Mouse (Mus musculus) midbrain, embryonic 10.5 days (tissue): Measurements from ENCODE around the gene Tmem251. TPM values are rescaled to one million over a fixed set of nuclear protein-coding genes. Genes with fewer than 3 reads are reported as not detected.

Source experiments
- DNase-seq: peaks from one replicate; pipeline ENCODE4 v3.0.0-alpha.2; 2017; ENCODE audit warnings: low spot score
- H3K27ac ChIP-seq: fragments of 300-500 bp; sonication (generic); replicated peaks from 2 replicates; pipeline ENCODE4 v1.5.1; 2016; ENCODE audit warnings: mild to moderate bottlenecking
- H3K27me3 ChIP-seq: fragments of 300-500 bp; sonication (generic); 2 replicates; pipeline ENCODE4 v1.6.1; 2016; ENCODE audit warnings: low read depth, mild to moderate bottlenecking; ENCODE audit not compliant: poor library complexity, severe bottlenecking
- H3K36me3 ChIP-seq: fragments of 300-500 bp; sonication (generic); 2 replicates; pipeline ENCODE4 v1.6.1; 2016; ENCODE audit warnings: mild to moderate bottlenecking, moderate library complexity
- H3K4me1 ChIP-seq: fragments of 300-500 bp; sonication (generic); 2 replicates; pipeline ENCODE4 v1.6.1; 2016
- H3K4me3 ChIP-seq: fragments of 300-500 bp; sonication (generic); 2 replicates; pipeline ENCODE4 v1.5.1; 2016; ENCODE audit warnings: mild to moderate bottlenecking, moderate library complexity
- H3K9me3 ChIP-seq: fragments of 300-500 bp; sonication (generic); replicated peaks from 2 replicates; pipeline ENCODE4 v1.6.1; 2016; ENCODE audit warnings: mild to moderate bottlenecking
- WGBS: fragments of 180-500 bp; shearing (Covaris S2); methylation state at CpG from one replicate; pipeline ENCODE4 v1.1.7; 2016; 5-methylcytosine and 5-hydroxymethylcytosine counted together
- polyA plus RNA-seq: library from polyadenylated mRNA; unstranded; fragments of >200 nt; fragmentation: Nextera tagmentation; extraction: Ambion mirVana; gene quantifications from 2 replicates; pipeline ENCODE4 v1.2.1, GENCODE M21; 2016

Gene Tmem251
- polyA plus RNA-seq, 1 experiment from 2014 or later = 14.0 TPM

DNA sequence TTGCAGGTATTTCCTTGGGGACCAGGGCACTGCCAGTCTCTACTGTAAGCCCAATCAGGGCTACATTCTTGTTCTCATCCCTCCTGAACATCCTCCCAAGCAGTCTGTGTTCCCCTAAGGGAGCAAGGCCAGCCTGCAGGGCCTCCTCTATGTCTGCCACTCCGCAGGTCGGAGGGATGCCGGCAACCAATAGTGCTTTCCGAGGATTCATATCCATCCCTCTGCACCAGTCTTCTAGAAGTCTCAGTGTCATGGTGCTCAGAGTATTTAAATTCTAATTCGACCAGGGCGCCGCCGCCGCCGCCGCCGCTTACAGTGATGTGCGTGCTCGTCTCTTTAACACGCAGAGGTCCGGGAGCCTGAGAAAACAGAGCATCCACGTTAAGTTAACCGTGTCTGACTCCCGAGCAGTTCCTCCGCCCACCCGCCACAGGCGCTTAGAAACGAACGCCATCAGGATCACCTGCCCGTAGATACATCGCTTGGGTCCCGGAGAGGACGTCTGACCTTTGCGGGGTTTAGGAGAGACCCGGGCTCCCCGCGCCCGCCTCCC, 450 bp upstream of the Tmem251 start:
- under 1% methylated on average over 33 of the region's 33 CpGs for WGBS

DNA sequence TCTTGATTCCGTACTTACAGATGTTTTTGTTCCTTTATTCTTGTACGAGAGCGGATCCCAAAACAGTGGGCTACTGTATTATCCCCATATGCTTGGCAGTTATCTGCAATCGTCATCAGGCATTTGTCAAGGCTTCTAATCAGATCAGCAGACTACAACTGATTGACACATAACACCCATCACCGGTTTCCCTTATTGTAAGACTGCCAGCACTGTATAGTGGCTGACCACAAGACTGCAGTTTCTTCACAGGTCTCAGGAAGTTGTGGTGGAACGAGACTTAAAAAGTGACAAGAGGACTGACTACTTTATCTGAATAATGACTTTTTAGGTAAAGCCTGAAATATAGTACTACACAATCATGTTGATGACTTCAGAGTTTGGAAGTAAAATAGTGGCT, 1.3 kb downstream of the Tmem251 start:
- Histone ChIP-seq H3K27me3 (no peaks in the 10 kb centered on the region), H3K9me3 (no peaks in the 10 kb centered on the region), H3K36me3 (peaks cover 32% of the 10 kb centered on the region), H3K4me3 (peak overlapping the region; percentile 92), H3K4me1 (peaks cover 32% of the 10 kb centered on the region), H3K27ac (no peak overlapping the region)
- no peak for DNase-seq
- WGBS = 76% methylated on average over 6 of the region's 6 CpGs

More for the DNA sequence above, 450 bp upstream of the Tmem251 start:
- no peak for DNase-seq
- no peaks in the 10 kb centered on the region for H3K27me3 ChIP-seq
- peak overlapping the region; percentile 94 for H3K27ac ChIP-seq
- peaks cover 17% of the 10 kb centered on the region for H3K36me3 ChIP-seq
- peaks cover 32% of the 10 kb centered on the region for H3K4me1 ChIP-seq
- no peaks in the 10 kb centered on the region for H3K9me3 ChIP-seq
- H3K4me3 ChIP-seq = peak overlapping the region; percentile 92

DNA sequence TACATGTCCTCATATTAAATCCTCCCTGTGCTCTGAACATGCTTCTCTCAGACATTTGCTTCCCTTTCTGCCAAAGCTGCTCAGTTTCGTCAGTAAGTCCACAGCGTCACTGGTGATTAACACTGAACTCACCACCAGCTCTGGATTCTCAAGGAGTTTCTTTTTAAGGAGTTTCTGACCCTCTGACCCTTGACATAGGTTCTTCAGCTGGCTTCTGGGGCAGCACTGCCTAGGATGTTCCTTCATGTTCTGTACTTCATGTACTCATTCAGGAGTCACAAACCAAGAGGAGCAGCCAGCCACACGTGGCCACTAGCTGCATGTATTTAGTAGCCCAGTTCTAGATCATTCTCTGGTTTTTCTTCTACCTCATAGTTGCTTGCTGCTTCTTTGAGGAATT, 4.7 kb downstream of the Tmem251 start:
- no peak overlapping the region for H3K27ac ChIP-seq
- H3K27me3 ChIP-seq = no peaks in the 10 kb centered on the region
- no peak overlapping the region for H3K4me3 ChIP-seq
- 93% methylated on average over 3 of the region's 3 CpGs for WGBS
- peaks cover 49% of the 10 kb centered on the region for H3K36me3 ChIP-seq
- H3K4me1 ChIP-seq = peaks cover 21% of the 10 kb centered on the region
- DNase-seq = no peak
- H3K9me3 ChIP-seq = no peaks in the 10 kb centered on the region

DNA sequence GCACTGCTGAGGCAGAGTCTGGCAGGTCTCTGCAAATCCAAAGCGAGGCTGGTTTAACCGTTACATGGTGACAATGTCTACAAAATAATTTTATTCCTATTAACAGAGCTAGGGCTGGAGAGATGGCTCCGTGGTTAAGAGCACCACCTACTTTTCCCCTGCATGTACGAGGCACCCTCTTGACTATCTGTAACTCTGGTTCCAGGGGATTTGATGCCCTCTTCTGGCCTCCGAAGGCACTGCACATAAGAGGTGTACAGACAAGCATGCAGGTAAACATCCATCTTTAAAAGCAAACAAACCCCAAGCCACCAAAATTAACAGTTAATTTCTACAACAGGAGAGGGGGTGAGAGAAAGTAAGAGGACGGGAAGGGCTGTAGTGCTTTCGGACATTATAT, 12.7 kb downstream of the Tmem251 start:
- H3K36me3 ChIP-seq = peaks cover 47% of the 10 kb centered on the region
- peak; percentile 27 for DNase-seq
- 85% methylated on average over 7 of the region's 7 CpGs for WGBS

DNA sequence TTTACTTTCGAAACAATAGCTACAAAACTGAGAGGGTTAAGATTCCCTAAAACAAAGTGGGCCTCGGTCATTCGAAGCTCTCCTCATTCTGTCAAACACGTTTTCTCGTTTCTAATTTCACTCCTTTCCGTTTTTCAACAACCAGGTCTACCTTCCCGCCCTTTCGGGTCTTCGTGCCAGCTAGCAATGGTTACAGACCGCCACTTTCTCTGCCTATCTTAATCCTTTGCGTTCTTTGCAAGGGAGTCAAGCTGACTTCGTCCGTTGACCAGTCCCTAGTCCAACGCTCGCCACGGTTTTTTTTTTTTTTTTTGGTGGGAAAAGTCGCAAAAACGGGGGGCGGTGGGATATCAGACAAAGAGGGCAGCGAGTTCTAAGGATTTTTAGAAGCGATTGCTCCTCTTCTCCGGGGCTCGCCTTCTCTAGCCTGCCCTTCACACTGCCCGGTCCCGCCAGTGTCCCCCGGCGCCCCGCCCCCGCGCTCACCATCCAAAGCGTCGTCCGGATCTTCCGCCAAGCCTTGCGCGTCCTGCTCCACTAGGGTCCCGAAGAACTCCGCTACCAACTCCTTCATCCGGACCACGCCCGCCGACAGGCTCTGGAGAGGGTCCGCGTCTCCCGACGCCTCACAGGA, 13.6 kb downstream of the Tmem251 start:
- WGBS = 2% methylated on average over 46 of the region's 46 CpGs
- peaks cover 44% of the 10 kb centered on the region for H3K36me3 ChIP-seq

More for the DNA sequence above, 12.7 kb downstream of the Tmem251 start:
- Histone ChIP-seq H3K4me3 (peak overlapping the region; percentile 92), H3K27me3 (no peaks in the 10 kb centered on the region), H3K9me3 (no peaks in the 10 kb centered on the region), H3K4me1 (peaks cover 38% of the 10 kb centered on the region), H3K27ac (0 out of 2 replicates have a peak overlapping the region, but pooled peaks have one; percentile 92)

DNA sequence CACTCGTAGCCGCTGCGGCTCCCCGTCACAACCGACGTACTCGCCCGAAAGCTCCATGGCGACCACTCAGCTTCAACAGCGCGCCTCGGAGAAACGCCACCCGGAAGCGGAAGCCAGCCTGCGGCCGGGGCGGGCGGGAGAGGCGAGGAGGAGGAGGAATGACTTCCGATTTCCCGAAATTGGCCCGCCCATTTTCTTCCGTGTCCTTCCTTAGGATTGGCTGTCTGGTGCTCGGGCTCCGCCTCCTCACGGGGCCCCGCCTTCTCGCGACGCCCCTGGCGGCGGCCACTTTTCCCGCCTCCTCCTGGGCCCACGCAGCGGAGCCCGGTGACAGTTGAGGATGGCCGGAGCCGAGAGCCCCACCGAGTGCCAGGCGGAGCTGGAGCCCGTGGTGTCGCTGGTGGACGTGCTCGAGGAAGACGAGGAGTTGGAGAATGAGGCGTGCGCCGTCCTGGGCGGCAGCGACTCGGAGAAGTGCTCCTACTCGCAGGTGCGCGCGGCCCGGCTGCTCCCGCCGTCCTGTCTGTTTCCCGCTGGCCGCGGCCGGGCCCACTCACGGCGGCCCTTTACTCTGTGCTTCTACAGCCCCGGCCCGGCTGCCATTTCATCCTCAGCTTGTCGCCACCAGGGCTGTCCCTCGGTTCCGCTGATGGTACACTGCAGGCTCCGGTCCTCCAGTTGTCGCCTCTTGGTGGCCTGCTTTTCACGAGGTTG, 14.3 kb downstream of the Tmem251 start, which contains the start of the genes Gm28051, Gon7 and Ubr7:
Gene Gm28051 (minus strand): TSS at position 77 of the 714 bp plus-strand sequence.
Gene Gon7 (minus strand): TSS at position 115 of the 714 bp plus-strand sequence.
Gene Ubr7 (plus strand): TSS at position 279 of the 714 bp plus-strand sequence.
- peak within 1 kb of the TSS; percentile 92 for H3K27ac ChIP-seq
- peak within 1 kb of the TSS; percentile 92 for H3K4me3 ChIP-seq
- peaks cover 38% of the 10 kb centered on the region for H3K4me1 ChIP-seq
- no peaks in the 10 kb centered on the region for H3K9me3 ChIP-seq
- H3K36me3 ChIP-seq = peaks cover 44% of the 10 kb centered on the region
- peak; percentile 97 for DNase-seq
- no peaks in the 10 kb centered on the region for H3K27me3 ChIP-seq
- under 1% methylated on average over 73 of the region's 73 CpGs for WGBS

More for the DNA sequence above, 13.6 kb downstream of the Tmem251 start:
- H3K27ac ChIP-seq = peak overlapping the region; percentile 92
- no peak for DNase-seq
- H3K4me1 ChIP-seq = peaks cover 38% of the 10 kb centered on the region
- H3K27me3 ChIP-seq = no peaks in the 10 kb centered on the region
- H3K4me3 ChIP-seq = peak overlapping the region; percentile 92
- no peaks in the 10 kb centered on the region for H3K9me3 ChIP-seq

DNA sequence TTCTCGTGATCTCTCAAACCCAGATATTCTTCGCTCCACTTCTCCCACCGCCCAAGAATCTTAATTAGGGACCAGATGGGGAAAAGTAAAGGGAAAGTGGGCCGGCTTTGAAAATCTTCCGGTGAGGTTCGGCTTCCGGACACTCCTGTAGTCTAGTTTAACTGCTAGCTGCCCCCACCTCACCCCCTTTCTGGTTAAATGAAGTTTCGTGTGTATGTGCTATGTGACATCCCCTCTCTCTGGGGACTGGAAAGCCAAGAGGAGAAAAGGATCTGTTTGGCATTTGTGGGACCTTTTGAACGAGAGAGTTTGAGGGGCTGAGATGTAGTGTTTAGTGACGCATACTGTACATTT, 14.8 kb downstream of the Tmem251 start, which contains the start of gene Gm20604:
Gene Gm20604 (minus strand): TSS at position 270 of the 354 bp plus-strand sequence.
- H3K4me3 ChIP-seq = peak within 1 kb of the TSS; percentile 92
- peaks cover 45% of the 10 kb centered on the region for H3K36me3 ChIP-seq
- no peak for DNase-seq
- no peaks in the 10 kb centered on the region for H3K27me3 ChIP-seq
- H3K27ac ChIP-seq = peak within 1 kb of the TSS; percentile 92
- WGBS = under 1% methylated on average over 10 of the region's 10 CpGs
- no peaks in the 10 kb centered on the region for H3K9me3 ChIP-seq
- peaks cover 38% of the 10 kb centered on the region for H3K4me1 ChIP-seq

GRCm38 (mm10) chr12:102758936-102759335, 15.4 kb downstream of the Tmem251 start:
- 2% methylated on average over 5 of the region's 5 CpGs for WGBS
- peak overlapping the region; percentile 92 for H3K27ac ChIP-seq

DNA sequence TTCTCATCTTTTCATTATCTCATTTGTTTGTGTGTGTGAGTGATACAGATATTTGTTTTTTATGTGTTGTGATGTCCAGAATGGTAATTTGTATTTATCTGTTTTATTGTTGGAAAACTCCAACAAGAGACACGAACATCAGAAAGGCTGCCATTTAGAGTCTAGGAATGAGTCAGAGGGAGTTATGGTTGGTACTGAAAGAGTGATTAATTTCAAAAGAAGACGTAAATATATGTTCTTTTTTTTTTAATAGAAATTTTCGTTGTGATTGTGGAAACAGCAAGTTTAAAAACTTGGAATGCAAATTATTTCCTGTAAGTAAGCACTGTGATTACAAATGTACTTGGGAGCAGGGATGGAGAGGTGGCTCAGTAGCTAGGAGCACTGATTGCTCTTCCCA, 18.1 kb downstream of the Tmem251 start:
- H3K4me1 ChIP-seq = peaks cover 29% of the 10 kb centered on the region
- no peak for DNase-seq
- H3K9me3 ChIP-seq = no peaks in the 10 kb centered on the region
- H3K36me3 ChIP-seq = peaks cover 46% of the 10 kb centered on the region
- no peaks in the 10 kb centered on the region for H3K27me3 ChIP-seq
- 91% methylated on average over 3 of the region's 3 CpGs for WGBS
- no peak overlapping the region for H3K27ac ChIP-seq
- no peak overlapping the region for H3K4me3 ChIP-seq

More at GRCm38 (mm10) chr12:102758936-102759335, 15.4 kb downstream of the Tmem251 start:
- H3K27me3 ChIP-seq = no peaks in the 10 kb centered on the region
- peaks cover 45% of the 10 kb centered on the region for H3K36me3 ChIP-seq
- H3K4me3 ChIP-seq = peak overlapping the region; percentile 92
- DNase-seq = no peak
- H3K4me1 ChIP-seq = peaks cover 38% of the 10 kb centered on the region
- no peaks in the 10 kb centered on the region for H3K9me3 ChIP-seq

GRCm38 (mm10) chr12:102763696-102764095, 20.1 kb downstream of the Tmem251 start:
- Histone ChIP-seq H3K36me3 (peaks cover 67% of the 10 kb centered on the region), H3K27me3 (no peaks in the 10 kb centered on the region), H3K27ac (no peak overlapping the region), H3K4me1 (peaks cover 16% of the 10 kb centered on the region), H3K9me3 (no peaks in the 10 kb centered on the region), H3K4me3 (no peak overlapping the region)
- DNase-seq = no peak

GRCm38 (mm10) chr12:102769000-102769399, 25.4 kb downstream of the Tmem251 start:
- 94% methylated on average over 4 of the region's 4 CpGs for WGBS
- Histone ChIP-seq H3K4me3 (no peak overlapping the region), H3K36me3 (peaks cover 99% of the 10 kb centered on the region), H3K9me3 (no peaks in the 10 kb centered on the region; the same call in 1 of the 2 replicates), H3K27ac (no peak overlapping the region), H3K4me1 (no peaks in the 10 kb centered on the region), H3K27me3 (no peaks in the 10 kb centered on the region)
- no peak for DNase-seq

- Histone ChIP-seq H3K27me3 (no peaks in the 10 kb centered on the region), H3K9me3 (no peaks in the 10 kb centered on the region; the same call in 1 of the 2 replicates), H3K4me3 (no peak overlapping the region), H3K4me1 (no peaks in the 10 kb centered on the region), H3K27ac (no peak overlapping the region), H3K36me3 (peaks cover 98% of the 10 kb centered on the region)
- no peak for DNase-seq
- WGBS = 94% methylated on average over 8 of the region's 8 CpGs
Observed at GRCm38 (mm10) chr12:102771601-102772000, 28.0 kb downstream of the Tmem251 start.
